Mouse (Mus musculus) hematopoietic multipotent progenitor cell, adult 10-12 weeks (in vitro differentiated cells): Measurements from ENCODE around the gene Chga. TPM values are rescaled to one million over a fixed set of nuclear protein-coding genes. Genes with fewer than 3 reads are reported as not detected.

Source experiments
- polyA plus RNA-seq: library from polyadenylated mRNA; stranded (reverse); fragments of >175 nt; gene quantifications from 2 replicates; pipeline ENCODE4 v1.2.3, GENCODE M21; 2012; ENCODE audit warnings: low replicate concordance

The Chga gene
- 0.07 TPM in 1 of 2 replicates, not detected in the other for polyA plus RNA-seq

GRCm38 (mm10) chr12:102554721-102555516 lies at the start of gene Chga:
TSS of gene Chga (plus strand) at chr12:102554969.

Other genes starting within 250 kb of the Chga start
- 23.7 and 27.3 TPM in 2 replicates for gene Lgmn, start 115.2 kb upstream of the Chga start, polyA plus RNA-seq
- gene Golga5, start 85.8 kb upstream of the Chga start, polyA plus RNA-seq = 7.6 and 8.5 TPM in 2 replicates
- 26.0 and 34.0 TPM in 2 replicates for gene Itpk1, start 150.0 kb downstream of the Chga start, polyA plus RNA-seq
- 0.67 and 1.6 TPM in 2 replicates for gene Moap1, start 188.7 kb downstream of the Chga start, polyA plus RNA-seq
- gene Tmem251, start 188.8 kb downstream of the Chga start, polyA plus RNA-seq = 2.1 and 2.4 TPM in 2 replicates
- gene Gm28051, start 202.8 kb downstream of the Chga start, polyA plus RNA-seq = 0.90 and 9.3 TPM in 2 replicates
- gene Gon7, start 202.8 kb downstream of the Chga start, polyA plus RNA-seq = 5.5 and 9.2 TPM in 2 replicates
- gene Ubr7, start 203.0 kb downstream of the Chga start, polyA plus RNA-seq = 9.1 and 13.0 TPM in 2 replicates
- gene Gm20604, start 203.7 kb downstream of the Chga start, polyA plus RNA-seq = 0.77 and 0.86 TPM in 2 replicates